Mouse (Mus musculus) mouse embryonic stem cell (cell line): ENCODE measurements around the gene Il13ra1.

ENCODE experiments used
- in situ Hi-C, 2 experiments: fragments of 300-500 bp; cut with MboI; formaldehyde crosslinking; loops; 1 replicate in 1 of 2; 3 replicates in 1 of 2; pipeline ENCODE4 v1.14.3; 2019 to 2020; ENCODE audit warnings: low sequenced_read_pairs in 2 of 2, low pct_unique_long_range_greater_than_20kb in 1 of 2, mixed read lengths in 1 of 2; ENCODE audit not compliant: unreplicated experiment in 1 of 2

Il13ra1 gene

GRCm38 (mm10) chrX:36111622-36112421, at the start of gene Il13ra1:
Gene Il13ra1, plus strand, starts transcription at chrX:36112110.
- in situ Hi-C loops = no loop called here

GRCm38 (mm10) chrX:36073997-36074396, 37.9 kb upstream of the Il13ra1 start:
- in situ Hi-C loops = no loop called here

GRCm38 (mm10) chrX:36077164-36077563, 34.7 kb upstream of the Il13ra1 start:
- in situ Hi-C loops = no loop called here

GRCm38 (mm10) chrX:36082917-36083316, 29.0 kb upstream of the Il13ra1 start:
- in situ Hi-C loops = no loop called here

GRCm38 (mm10) chrX:36088464-36089256, 23.2 kb upstream of the Il13ra1 start:
- in situ Hi-C loops = no loop called here

- in situ Hi-C loops = no loop called here
These were observed 11.0 kb upstream of the Il13ra1 start for GRCm38 (mm10) chrX:36100883-36101282.

GRCm38 (mm10) chrX:36101318-36101717, 10.6 kb upstream of the Il13ra1 start:
- in situ Hi-C loops = no loop called here

- in situ Hi-C loops = no loop called here
These were observed 3.3 kb upstream of the Il13ra1 start for GRCm38 (mm10) chrX:36108601-36109000.

- in situ Hi-C loops = no loop called here
These were observed 476 bp downstream of the Il13ra1 start for GRCm38 (mm10) chrX:36112422-36112750.

- in situ Hi-C loops = no loop called here
These were observed 3.3 kb downstream of the Il13ra1 start for GRCm38 (mm10) chrX:36115171-36115570.

GRCm38 (mm10) chrX:36129037-36129770, 17.3 kb downstream of the Il13ra1 start:
- in situ Hi-C loops = no loop called here

GRCm38 (mm10) chrX:36129771-36130108, 17.8 kb downstream of the Il13ra1 start:
- in situ Hi-C loops = no loop called here

GRCm38 (mm10) chrX:36136346-36136745, 24.4 kb downstream of the Il13ra1 start:
- in situ Hi-C loops = no loop called here

- in situ Hi-C loops = no loop called here
These were observed 30.2 kb downstream of the Il13ra1 start for GRCm38 (mm10) chrX:36141994-36142639.

- in situ Hi-C loops = no loop called here
These were observed 34.8 kb downstream of the Il13ra1 start for GRCm38 (mm10) chrX:36146746-36147145.

- in situ Hi-C loops = no loop called here
These were observed 38.2 kb downstream of the Il13ra1 start for GRCm38 (mm10) chrX:36150100-36150499.

- in situ Hi-C loops = no loop called here
These were observed 44.8 kb downstream of the Il13ra1 start for GRCm38 (mm10) chrX:36156677-36157076.

GRCm38 (mm10) chrX:36161567-36161966, 49.7 kb downstream of the Il13ra1 start:
- in situ Hi-C loops = no loop called here

- in situ Hi-C loops = loop anchor here (10.0 to 25.0 kb wide), 2 partner anchors 346 to 349 kb away; no protein-coding TSS in a partner anchor
These were observed 71.7 kb downstream of the Il13ra1 start for GRCm38 (mm10) chrX:36183625-36184024.
